Mouse (Mus musculus) heart, postnatal 0 days (tissue): ENCODE results near the gene Lrrc32. TPM values are rescaled to one million over a fixed set of nuclear protein-coding genes. Genes with fewer than 3 reads are reported as not detected.

Source experiments
- ATAC-seq: fragments of 200-750 bp; cut with Nextera tagmentation; 2 replicates; pipeline ENCODE4 v1.8.0; 2017; ENCODE audit warnings: low read depth, moderate number of reproducible peaks, moderate library complexity; ENCODE audit not compliant: insufficient read depth
- DNase-seq: peaks from one replicate; pipeline ENCODE4 v3.0.0-alpha.2; 2016; ENCODE audit warnings: low spot score
- H3K27ac ChIP-seq: fragments of 300-500 bp; sonication (generic); 2 replicates; pipeline ENCODE4 v1.5.1; 2014; ENCODE audit warnings: low read depth, mild to moderate bottlenecking
- H3K27me3 ChIP-seq: fragments of 300-500 bp; sonication (generic); 2 replicates; pipeline ENCODE4 v1.6.1; 2014; ENCODE audit warnings: low read length, mixed read lengths; ENCODE audit not compliant: control insufficient read depth, insufficient read depth
- H3K36me3 ChIP-seq: fragments of 300-500 bp; sonication (generic); replicated peaks from 2 replicates; pipeline ENCODE4 v1.6.1; 2014; ENCODE audit warnings: low read length, mixed read lengths; ENCODE audit not compliant: control insufficient read depth, insufficient read depth
- H3K4me1 ChIP-seq: fragments of 300-500 bp; sonication (generic); 2 replicates; pipeline ENCODE4 v1.6.1; 2014; ENCODE audit warnings: antibody characterized with exemption; ENCODE audit not compliant: control insufficient read depth, insufficient read depth
- H3K4me2 ChIP-seq: fragments of 300-500 bp; sonication (generic); 2 replicates; pipeline ENCODE4 v1.6.1; 2014; ENCODE audit warnings: low read depth, mild to moderate bottlenecking, low read length, moderate library complexity
- H3K4me3 ChIP-seq: fragments of 300-500 bp; sonication (generic); 2 replicates; pipeline ENCODE4 v1.5.1; 2014; ENCODE audit warnings: low read depth, low read length
- H3K9ac ChIP-seq: fragments of 300-500 bp; sonication (generic); replicated peaks from 2 replicates; pipeline ENCODE4 v1.6.1; 2014; ENCODE audit warnings: low read depth, low read length, mixed read lengths
- H3K9me3 ChIP-seq: fragments of 300-500 bp; sonication (generic); replicated peaks from 2 replicates; pipeline ENCODE4 v1.6.1; 2016; ENCODE audit warnings: low read length; ENCODE audit not compliant: control insufficient read depth
- CTCF ChIP-seq: IDR thresholded peaks from 2 replicates; pipeline ENCODE4 v1.5.1; 2016; ENCODE audit warnings: antibody characterized with exemption, control low read depth, low read depth
- EP300 ChIP-seq: IDR thresholded peaks from 2 replicates; pipeline ENCODE4 v1.6.1; 2016; ENCODE audit warnings: antibody characterized with exemption, low read depth
- WGBS: fragments of 180-500 bp; shearing (Covaris S2); extraction: QIAGEN DNeasy Blood & Tissue Kit; methylation state at CpG from one replicate; pipeline ENCODE4 v1.1.7; 2014; 5-methylcytosine and 5-hydroxymethylcytosine counted together
- polyA plus RNA-seq: library from polyadenylated mRNA; unstranded; fragments of >200 nt; fragmentation: Nextera tagmentation; extraction: Ambion mirVana; gene quantifications from 2 replicates; pipeline ENCODE4 v1.2.1, GENCODE M21; 2015
- total RNA-seq: library from RNA; depleted of rRNA; stranded (reverse); fragments of >200 nt; gene quantifications from 2 replicates; pipeline ENCODE4 v1.2.3, GENCODE M21; 2014; ENCODE audit warnings: low replicate concordance

The Lrrc32 gene
- total and polyA plus RNA-seq, 2 experiments from 2014 or later: 5.7 to 10.3 TPM

- Histone ChIP-seq H3K27me3 (no peaks in the 10 kb centered on the region), H3K9ac (no peak overlapping the region), H3K4me2 (no peak overlapping the region), H3K4me1 (0 out of 2 replicates have a peak, but pooled peaks cover 5% of the 10 kb centered on the region), H3K27ac (no peak overlapping the region), H3K4me3 (no peak overlapping the region), H3K9me3 (no peaks in the 10 kb centered on the region), H3K36me3 (no peaks in the 10 kb centered on the region)
- WGBS: 77% methylated on average over 9 of the region's 9 CpGs
- ATAC-seq (no peak), DNase-seq (no peak)
- TF ChIP-seq CTCF: no peak
- TF ChIP-seq EP300: no peak
Measured at GRCm38 (mm10) chr7:98449696-98450095, 39.4 kb upstream of the Lrrc32 start.

GRCm38 (mm10) chr7:98454397-98455120 lies 34.5 kb upstream of the Lrrc32 start:
- no peak overlapping the region for H3K27ac ChIP-seq
- H3K9me3 ChIP-seq: no peaks in the 10 kb centered on the region
- WGBS: 57% methylated on average over 10 of the region's 10 CpGs
- no peak overlapping the region for H3K9ac ChIP-seq
- no peak for ATAC-seq
- H3K4me2 ChIP-seq: no peak overlapping the region
- H3K36me3 ChIP-seq: no peaks in the 10 kb centered on the region
- H3K27me3 ChIP-seq: no peaks in the 10 kb centered on the region
- no peak overlapping the region for H3K4me3 ChIP-seq
- H3K4me1 ChIP-seq: 0 out of 2 replicates have a peak, but pooled peaks cover 5% of the 10 kb centered on the region
- no peak for TF ChIP-seq EP300
- TF ChIP-seq CTCF: no peak
- no peak for DNase-seq

GRCm38 (mm10) chr7:98460319-98460718 lies 28.8 kb upstream of the Lrrc32 start:
- no peaks in the 10 kb centered on the region for H3K4me1 ChIP-seq
- TF ChIP-seq EP300 (no peak), CTCF (no peak)
- H3K4me2 ChIP-seq: no peak overlapping the region
- no peak overlapping the region for H3K4me3 ChIP-seq
- 55% methylated on average over 7 of the region's 7 CpGs for WGBS
- DNase-seq: no peak
- no peaks in the 10 kb centered on the region for H3K27me3 ChIP-seq
- no peak for ATAC-seq
- no peaks in the 10 kb centered on the region for H3K9me3 ChIP-seq
- no peak overlapping the region for H3K27ac ChIP-seq
- no peaks in the 10 kb centered on the region for H3K36me3 ChIP-seq
- no peak overlapping the region for H3K9ac ChIP-seq

GRCm38 (mm10) chr7:98469089-98469488 lies 20.0 kb upstream of the Lrrc32 start:
- Histone ChIP-seq H3K9me3 (no peaks in the 10 kb centered on the region), H3K27ac (no peak overlapping the region), H3K9ac (no peak overlapping the region), H3K27me3 (no peaks in the 10 kb centered on the region), H3K36me3 (no peaks in the 10 kb centered on the region), H3K4me3 (no peak overlapping the region), H3K4me1 (no peaks in the 10 kb centered on the region), H3K4me2 (no peak overlapping the region)
- TF ChIP-seq CTCF (no peak), EP300 (no peak)
- no peak for DNase-seq
- ATAC-seq: no peak
- WGBS: 51% methylated on average over 3 of the region's 3 CpGs

GRCm38 (mm10) chr7:98472529-98472928 lies 16.6 kb upstream of the Lrrc32 start:
- Histone ChIP-seq H3K4me3 (no peak overlapping the region), H3K27ac (no peak overlapping the region), H3K9me3 (no peaks in the 10 kb centered on the region), H3K27me3 (no peaks in the 10 kb centered on the region), H3K36me3 (no peaks in the 10 kb centered on the region), H3K4me1 (peaks cover 9% of the 10 kb centered on the region), H3K4me2 (no peak overlapping the region), H3K9ac (no peak overlapping the region)
- ATAC-seq: no peak
- TF ChIP-seq EP300 (no peak), CTCF (no peak)
- whole genome bisulfite sequencing: 77% methylated on average over 2 of the region's 2 CpGs
- no peak for DNase-seq

- WGBS: 96% methylated on average over 1 of the region's 1 CpGs
- Histone ChIP-seq H3K9me3 (no peaks in the 10 kb centered on the region), H3K4me2 (no peak overlapping the region), H3K36me3 (no peaks in the 10 kb centered on the region), H3K4me1 (peaks cover 9% of the 10 kb centered on the region), H3K9ac (no peak overlapping the region), H3K27ac (no peak overlapping the region), H3K27me3 (0 out of 2 replicates have a peak, but pooled peaks cover 2% of the 10 kb centered on the region), H3K4me3 (no peak overlapping the region)
- DNase-seq: no peak
- TF ChIP-seq CTCF (no peak), EP300 (no peak)
- ATAC-seq: no peak
Measured at GRCm38 (mm10) chr7:98474558-98474957, 14.5 kb upstream of the Lrrc32 start.
